Mouse (Mus musculus): Measurements from ENCODE around the gene Macrod2. TPM values are rescaled to one million over a fixed set of nuclear protein-coding genes. Genes with fewer than 3 reads are reported as not detected.
A peak's percentile ranks its signal among the peaks of the same experiment; 100 is the strongest.

Macrod2 gene
- polyA plus RNA-seq, 1 experiment from 2014 or later: 62.2 TPM

DNA sequence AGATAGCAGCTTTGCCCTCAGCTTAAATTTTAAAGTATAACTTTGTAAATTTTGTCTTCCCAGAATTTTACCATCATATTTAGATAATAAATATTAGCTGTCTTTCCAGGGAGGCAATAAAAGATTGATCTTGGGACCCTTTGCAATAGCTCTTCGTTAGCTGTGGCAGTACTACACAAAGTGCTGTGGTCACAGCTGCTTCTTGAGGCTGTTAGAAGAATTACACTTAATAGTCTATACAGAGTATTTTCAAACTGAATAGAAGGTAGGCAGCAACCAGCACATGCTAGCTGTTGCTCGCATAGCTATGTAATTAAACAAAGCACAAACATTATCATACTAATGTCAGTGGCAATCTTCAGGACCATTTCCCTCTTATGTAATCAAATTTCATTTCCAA is 1856.4 kb downstream of the Macrod2 start:
- Histone ChIP-seq H3K9ac (no peak overlapping the region), H3K4me2 (replicated peaks) (no peak overlapping the region), H3K4me1 (replicated peaks; ENCODE audit: control insufficient read depth, insufficient read depth, low read length) (0 out of 2 replicates have a peak, but pooled peaks cover 12% of the 10 kb centered on the region), H3K27ac (no peak overlapping the region), H3K4me3 (replicated peaks; ENCODE audit: low read length) (no peak overlapping the region), H3K27me3 (ENCODE audit: control insufficient read depth, insufficient read depth, low read length) (no peaks in the 10 kb centered on the region), H3K36me3 (replicated peaks; ENCODE audit: control insufficient read depth, insufficient read depth) (no peaks in the 10 kb centered on the region), H3K9me3 (ENCODE audit: control insufficient read depth, low read length) (no peaks in the 10 kb centered on the region)
- no peak for ATAC-seq (ENCODE audit: low FRiP score)
- WGBS: 72% methylated on average over 2 of the region's 2 CpGs
- DNase-seq (ENCODE audit: low spot score): no peak

GRCm38 (mm10) chr2:142253913-142254312 is 1858.8 kb downstream of the Macrod2 start:
- Histone ChIP-seq H3K9ac (no peak overlapping the region), H3K27ac (0 out of 2 replicates have a peak overlapping the region, but pooled peaks have one; percentile 4), H3K4me3 (replicated peaks; ENCODE audit: low read length) (no peak overlapping the region), H3K4me2 (replicated peaks) (peak overlapping the region; percentile 31; the same call in 1 of the 2 replicates), H3K36me3 (replicated peaks; ENCODE audit: control insufficient read depth, insufficient read depth) (no peaks in the 10 kb centered on the region), H3K9me3 (ENCODE audit: control insufficient read depth, low read length) (no peaks in the 10 kb centered on the region), H3K4me1 (replicated peaks; ENCODE audit: control insufficient read depth, insufficient read depth, low read length) (0 out of 2 replicates have a peak, but pooled peaks cover 12% of the 10 kb centered on the region), H3K27me3 (ENCODE audit: control insufficient read depth, insufficient read depth, low read length) (no peaks in the 10 kb centered on the region)
- 8% methylated on average over 11 of the region's 11 CpGs for WGBS
- peak; percentile 89 for DNase-seq (ENCODE audit: low spot score)
- peak; percentile 85 for ATAC-seq (ENCODE audit: low FRiP score)

- no peaks in the 10 kb centered on the region for H3K9me3 ChIP-seq (ENCODE audit: control insufficient read depth, low read length)
- 0 out of 2 replicates have a peak, but pooled peaks cover 12% of the 10 kb centered on the region for H3K4me1 ChIP-seq (replicated peaks; ENCODE audit: control insufficient read depth, insufficient read depth, low read length)
- ATAC-seq (ENCODE audit: low FRiP score): no peak
- no peaks in the 10 kb centered on the region for H3K36me3 ChIP-seq (replicated peaks; ENCODE audit: control insufficient read depth, insufficient read depth)
- no peak overlapping the region for H3K4me2 ChIP-seq (replicated peaks)
- no peak overlapping the region for H3K9ac ChIP-seq
- no peaks in the 10 kb centered on the region for H3K27me3 ChIP-seq (ENCODE audit: control insufficient read depth, insufficient read depth, low read length)
- DNase-seq (ENCODE audit: low spot score): no peak
- H3K27ac ChIP-seq: no peak overlapping the region
- 83% methylated on average over 6 of the region's 6 CpGs for WGBS
- H3K4me3 ChIP-seq (replicated peaks; ENCODE audit: low read length): no peak overlapping the region
These were observed 1859.5 kb downstream of the Macrod2 start for GRCm38 (mm10) chr2:142254566-142254965.

DNA sequence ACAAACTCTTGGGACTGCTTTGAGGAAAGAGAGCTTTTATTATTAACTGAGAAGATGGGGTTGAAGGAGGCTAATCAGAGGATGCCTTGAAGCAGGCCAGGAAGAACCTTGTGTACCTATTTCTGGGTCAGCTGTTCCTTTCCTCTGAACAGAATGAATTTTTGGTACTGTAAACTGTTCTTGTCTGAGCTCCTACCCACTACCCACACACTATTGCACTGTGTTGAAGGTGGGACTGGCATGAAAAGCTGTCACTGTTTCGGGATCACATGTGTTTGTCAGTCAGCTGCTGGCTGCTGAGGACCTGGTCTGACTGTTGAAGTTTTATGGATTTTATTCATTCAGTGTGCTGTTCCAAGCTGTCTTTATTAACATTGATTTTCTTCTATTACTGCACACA is 1862.4 kb downstream of the Macrod2 start:
- H3K4me1 ChIP-seq (replicated peaks; ENCODE audit: control insufficient read depth, insufficient read depth, low read length): 0 out of 2 replicates have a peak, but pooled peaks cover 12% of the 10 kb centered on the region
- no peak for ATAC-seq (ENCODE audit: low FRiP score)
- 93% methylated on average over 1 of the region's 1 CpGs for WGBS

DNA sequence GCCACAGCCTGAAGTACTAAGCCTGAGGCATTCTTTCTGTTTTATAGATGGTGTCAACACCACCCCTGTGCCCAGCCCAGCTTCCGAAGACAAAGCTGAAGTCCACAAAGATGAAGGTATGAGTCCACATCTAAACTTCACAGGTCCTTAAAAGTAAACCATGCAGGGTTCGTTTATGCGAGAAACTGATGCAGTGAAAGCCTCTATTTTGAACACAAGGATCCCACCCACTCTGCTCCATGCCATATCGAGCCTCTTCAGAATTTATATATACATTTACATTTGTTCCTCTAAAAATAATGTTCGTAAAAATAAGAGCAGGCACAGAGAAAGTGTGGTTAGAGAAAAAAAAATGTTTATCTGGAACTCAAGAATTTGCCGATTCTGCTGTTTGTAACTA is 1865.9 kb downstream of the Macrod2 start:
- no peaks in the 10 kb centered on the region for H3K9me3 ChIP-seq (ENCODE audit: control insufficient read depth, low read length)
- H3K9ac ChIP-seq: no peak overlapping the region
- no peak for DNase-seq (ENCODE audit: low spot score)
- H3K36me3 ChIP-seq (replicated peaks; ENCODE audit: control insufficient read depth, insufficient read depth): no peaks in the 10 kb centered on the region
- no peak overlapping the region for H3K4me2 ChIP-seq (replicated peaks)
- 95% methylated on average over 6 of the region's 6 CpGs for WGBS
- no peak overlapping the region for H3K27ac ChIP-seq
- H3K4me3 ChIP-seq (replicated peaks; ENCODE audit: low read length): no peak overlapping the region
- H3K27me3 ChIP-seq (ENCODE audit: control insufficient read depth, insufficient read depth, low read length): no peaks in the 10 kb centered on the region
- ATAC-seq (ENCODE audit: low FRiP score): no peak
- no peaks in the 10 kb centered on the region for H3K4me1 ChIP-seq (replicated peaks; ENCODE audit: control insufficient read depth, insufficient read depth, low read length)

More for the DNA sequence above, 1862.4 kb downstream of the Macrod2 start:
- DNase-seq (ENCODE audit: low spot score): no peak
- H3K36me3 ChIP-seq (replicated peaks; ENCODE audit: control insufficient read depth, insufficient read depth): no peaks in the 10 kb centered on the region
- no peak overlapping the region for H3K9ac ChIP-seq
- H3K4me3 ChIP-seq (replicated peaks; ENCODE audit: low read length): no peak overlapping the region
- no peak overlapping the region for H3K4me2 ChIP-seq (replicated peaks)
- no peak overlapping the region for H3K27ac ChIP-seq
- no peaks in the 10 kb centered on the region for H3K9me3 ChIP-seq (ENCODE audit: control insufficient read depth, low read length)
- no peaks in the 10 kb centered on the region for H3K27me3 ChIP-seq (ENCODE audit: control insufficient read depth, insufficient read depth, low read length)

- H3K4me1 ChIP-seq (replicated peaks; ENCODE audit: control insufficient read depth, insufficient read depth, low read length): no peaks in the 10 kb centered on the region
- H3K27me3 ChIP-seq (ENCODE audit: control insufficient read depth, insufficient read depth, low read length): no peaks in the 10 kb centered on the region
- no peak overlapping the region for H3K4me2 ChIP-seq (replicated peaks)
- H3K4me3 ChIP-seq (replicated peaks; ENCODE audit: low read length): no peak overlapping the region
- H3K36me3 ChIP-seq (replicated peaks; ENCODE audit: control insufficient read depth, insufficient read depth): no peaks in the 10 kb centered on the region
- no peaks in the 10 kb centered on the region for H3K9me3 ChIP-seq (ENCODE audit: control insufficient read depth, low read length)
- H3K9ac ChIP-seq: no peak overlapping the region
- 92% methylated on average over 2 of the region's 2 CpGs for WGBS
- ATAC-seq (ENCODE audit: low FRiP score) (no peak), DNase-seq (ENCODE audit: low spot score) (no peak)
- H3K27ac ChIP-seq: no peak overlapping the region
These were observed 1869.6 kb downstream of the Macrod2 start for GRCm38 (mm10) chr2:142264697-142265096.

GRCm38 (mm10) chr2:142267836-142268235 is 1872.7 kb downstream of the Macrod2 start:
- no peak overlapping the region for H3K9ac ChIP-seq
- no peaks in the 10 kb centered on the region for H3K36me3 ChIP-seq (replicated peaks; ENCODE audit: control insufficient read depth, insufficient read depth)
- H3K27me3 ChIP-seq (ENCODE audit: control insufficient read depth, insufficient read depth, low read length): no peaks in the 10 kb centered on the region
- H3K4me3 ChIP-seq (replicated peaks; ENCODE audit: low read length): no peak overlapping the region
- no peaks in the 10 kb centered on the region for H3K9me3 ChIP-seq (ENCODE audit: control insufficient read depth, low read length)
- no peak overlapping the region for H3K4me2 ChIP-seq (replicated peaks)
- 78% methylated on average over 2 of the region's 2 CpGs for WGBS
- no peak overlapping the region for H3K27ac ChIP-seq
- no peak for ATAC-seq (ENCODE audit: low FRiP score)
- no peak for DNase-seq (ENCODE audit: low spot score)
- no peaks in the 10 kb centered on the region for H3K4me1 ChIP-seq (replicated peaks; ENCODE audit: control insufficient read depth, insufficient read depth, low read length)

- no peak overlapping the region for H3K27ac ChIP-seq
- no peak overlapping the region for H3K9ac ChIP-seq
- no peak overlapping the region for H3K4me2 ChIP-seq (replicated peaks)
- no peaks in the 10 kb centered on the region for H3K4me1 ChIP-seq (replicated peaks; ENCODE audit: control insufficient read depth, insufficient read depth, low read length)
- 79% methylated on average over 1 of the region's 1 CpGs for WGBS
- no peaks in the 10 kb centered on the region for H3K36me3 ChIP-seq (replicated peaks; ENCODE audit: control insufficient read depth, insufficient read depth)
- DNase-seq (ENCODE audit: low spot score) (no peak), ATAC-seq (ENCODE audit: low FRiP score) (no peak)
- H3K27me3 ChIP-seq (ENCODE audit: control insufficient read depth, insufficient read depth, low read length): no peaks in the 10 kb centered on the region
- no peak overlapping the region for H3K4me3 ChIP-seq (replicated peaks; ENCODE audit: low read length)
- H3K9me3 ChIP-seq (ENCODE audit: control insufficient read depth, low read length): no peaks in the 10 kb centered on the region
These were observed 1891.7 kb downstream of the Macrod2 start for GRCm38 (mm10) chr2:142286761-142287160.

GRCm38 (mm10) chr2:142294831-142295230 is 1899.7 kb downstream of the Macrod2 start:
- H3K27ac ChIP-seq: no peak overlapping the region
- no peaks in the 10 kb centered on the region for H3K9me3 ChIP-seq (ENCODE audit: control insufficient read depth, low read length)
- no peaks in the 10 kb centered on the region; the same call in 1 of the 2 replicates for H3K4me1 ChIP-seq (replicated peaks; ENCODE audit: control insufficient read depth, insufficient read depth, low read length)
- ATAC-seq (ENCODE audit: low FRiP score) (no peak), DNase-seq (ENCODE audit: low spot score) (no peak)
- H3K4me3 ChIP-seq (replicated peaks; ENCODE audit: low read length): no peak overlapping the region
- no peak overlapping the region for H3K9ac ChIP-seq
- no peak overlapping the region for H3K4me2 ChIP-seq (replicated peaks)
- no peaks in the 10 kb centered on the region for H3K36me3 ChIP-seq (replicated peaks; ENCODE audit: control insufficient read depth, insufficient read depth)
- 70% methylated on average over 4 of the region's 4 CpGs for WGBS
- no peaks in the 10 kb centered on the region for H3K27me3 ChIP-seq (ENCODE audit: control insufficient read depth, insufficient read depth, low read length)
